Mouse (Mus musculus): ENCODE results near the gene Gorasp1. TPM values are rescaled to one million over a fixed set of nuclear protein-coding genes. Genes with fewer than 3 reads are reported as not detected.

The Gorasp1 gene
- polyA plus RNA-seq, 1 experiment from 2014 or later, result 26.5 TPM

GRCm38 (mm10) chr9:119902410-119903151, 34.8 kb downstream of the Gorasp1 start:
- Histone ChIP-seq H3K27me3 (ENCODE audit: insufficient read depth, poor library complexity, severe bottlenecking) (no peaks in the 10 kb centered on the region), H3K4me1 (no peaks in the 10 kb centered on the region), H3K36me3 (peaks cover 57% of the 10 kb centered on the region), H3K4me3 (no peak overlapping the region), H3K9me3 (no peaks in the 10 kb centered on the region), H3K27ac (no peak overlapping the region)
- 84% methylated on average over 12 of the region's 12 CpGs for WGBS
- no peak for DNase-seq (ENCODE audit: low spot score)

GRCm38 (mm10) chr9:119899446-119899845, 37.9 kb downstream of the Gorasp1 start:
- Histone ChIP-seq H3K4me3 (no peak overlapping the region), H3K9me3 (no peaks in the 10 kb centered on the region), H3K4me1 (peaks cover 15% of the 10 kb centered on the region), H3K36me3 (peaks cover 27% of the 10 kb centered on the region), H3K27me3 (ENCODE audit: insufficient read depth, poor library complexity, severe bottlenecking) (no peaks in the 10 kb centered on the region), H3K27ac (no peak overlapping the region)
- WGBS, result 91% methylated on average over 2 of the region's 2 CpGs
- no peak for DNase-seq (ENCODE audit: low spot score)

DNA sequence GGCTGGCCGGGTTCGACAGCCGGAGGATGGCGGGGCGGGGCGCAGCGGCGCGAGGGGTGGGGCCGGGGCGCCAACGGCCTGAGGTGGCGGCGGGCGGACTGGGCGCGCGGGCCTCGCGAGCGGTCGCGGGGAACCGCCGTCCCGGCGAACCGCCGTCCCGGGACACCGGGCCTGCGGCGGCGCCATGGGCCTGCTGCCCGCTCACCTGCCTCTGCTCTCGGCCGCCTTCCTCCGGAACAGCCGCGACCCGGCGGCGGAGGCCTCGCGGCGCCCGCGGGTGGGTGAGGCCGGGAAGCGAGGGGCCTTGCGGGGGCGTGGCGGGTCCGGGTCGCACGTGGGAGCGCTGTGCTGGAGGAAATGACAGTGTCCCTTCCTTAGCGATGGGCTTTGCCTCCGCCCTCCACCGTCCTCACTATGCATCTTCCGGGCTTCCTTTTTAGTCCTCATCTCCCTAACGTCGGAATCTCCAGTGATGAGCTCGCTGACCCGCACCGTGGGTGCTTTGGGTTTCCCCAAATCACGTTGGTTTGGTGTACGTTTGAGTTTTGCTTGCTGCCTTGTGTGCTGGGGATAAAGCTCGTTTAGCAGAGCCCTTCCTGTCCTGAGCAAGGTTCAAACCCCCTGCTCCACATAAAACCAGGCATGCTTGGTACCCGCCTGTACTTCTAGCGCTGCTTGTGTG, 42.2 kb downstream of the Gorasp1 start:
- Histone ChIP-seq H3K27ac (peak overlapping the region; percentile 94), H3K36me3 (peaks cover 4% of the 10 kb centered on the region; the same call in 1 of the 2 replicates), H3K9me3 (no peaks in the 10 kb centered on the region), H3K27me3 (ENCODE audit: insufficient read depth, poor library complexity, severe bottlenecking) (no peaks in the 10 kb centered on the region), H3K4me1 (peaks cover 15% of the 10 kb centered on the region), H3K4me3 (peak overlapping the region; percentile 100)
- DNase-seq (ENCODE audit: low spot score), result peak; percentile 78
- WGBS, result under 1% methylated on average over 56 of the region's 71 CpGs

DNA sequence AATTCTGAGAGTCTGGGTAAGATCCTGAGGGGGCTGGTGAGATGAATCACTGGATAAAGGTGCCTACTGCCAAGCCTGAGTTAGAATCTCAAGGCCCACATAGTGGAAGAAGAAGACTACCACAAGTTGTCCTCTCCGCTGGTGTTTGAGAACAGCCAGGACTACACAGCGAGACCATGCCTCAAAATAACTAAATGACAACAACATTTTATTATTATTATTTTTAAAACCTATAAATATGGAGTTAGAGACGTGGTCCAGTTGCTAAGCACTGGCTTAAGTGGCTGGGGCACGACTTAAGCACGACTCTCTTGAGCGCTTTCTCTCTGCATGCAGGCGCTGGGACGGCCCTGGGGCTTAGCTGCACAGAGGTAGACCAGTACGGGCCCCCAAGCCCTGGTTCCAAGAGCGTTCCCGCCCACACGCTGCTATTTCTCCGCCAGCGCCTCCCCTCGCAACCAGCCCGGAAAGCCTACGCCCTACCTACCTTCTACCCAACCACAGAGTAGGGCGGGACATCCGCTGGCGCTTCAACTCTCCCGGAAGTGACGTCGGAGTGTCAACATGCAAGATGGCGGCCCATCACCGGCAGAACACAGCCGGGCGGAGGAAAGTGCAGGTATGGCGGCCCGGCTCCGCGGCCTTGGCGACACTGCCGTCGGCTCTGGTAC, 42.9 kb downstream of the Gorasp1 start, which contains the start of gene Wdr48:
Gene Wdr48 (plus strand): TSS at position 540 of the 671 bp plus-strand sequence.
- Histone ChIP-seq H3K4me3 (peak within 1 kb of the TSS; percentile 100), H3K9me3 (no peaks in the 10 kb centered on the region), H3K27ac (peak within 1 kb of the TSS; percentile 94), H3K4me1 (peaks cover 15% of the 10 kb centered on the region), H3K36me3 (no peaks in the 10 kb centered on the region; the same call in 1 of the 2 replicates), H3K27me3 (ENCODE audit: insufficient read depth, poor library complexity, severe bottlenecking) (no peaks in the 10 kb centered on the region)
- WGBS, result 4% methylated on average over 34 of the region's 34 CpGs
- peak; percentile 100 for DNase-seq (ENCODE audit: low spot score)

DNA sequence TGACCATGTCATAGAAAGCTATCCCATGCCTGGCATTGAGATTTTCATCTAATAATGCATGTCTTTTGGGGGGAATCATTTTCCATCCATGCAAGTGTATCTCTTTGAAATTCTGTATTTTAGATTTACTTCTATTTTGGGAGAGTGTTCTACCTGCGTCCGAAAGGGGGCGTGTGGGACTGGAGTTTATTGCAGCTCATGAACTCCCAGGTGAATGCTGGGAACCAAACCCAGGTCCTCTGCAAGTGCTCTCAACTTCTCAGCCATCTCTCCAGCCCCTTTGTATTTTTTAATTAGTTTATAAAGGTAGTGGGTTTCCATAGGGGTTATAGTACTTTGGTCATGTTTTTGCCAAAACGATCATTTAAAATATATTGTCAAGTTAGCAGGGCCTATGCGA, 43.5 kb downstream of the Gorasp1 start:
- Histone ChIP-seq H3K4me3 (peak overlapping the region; percentile 100), H3K27ac (peak overlapping the region; percentile 94; the same call in 1 of the 2 replicates), H3K4me1 (peaks cover 17% of the 10 kb centered on the region), H3K27me3 (ENCODE audit: insufficient read depth, poor library complexity, severe bottlenecking) (no peaks in the 10 kb centered on the region), H3K36me3 (no peaks in the 10 kb centered on the region; the same call in 1 of the 2 replicates), H3K9me3 (no peaks in the 10 kb centered on the region)
- WGBS, result 81% methylated on average over 5 of the region's 5 CpGs
- DNase-seq (ENCODE audit: low spot score), result no peak

GRCm38 (mm10) chr9:119890692-119891091, 46.7 kb downstream of the Gorasp1 start:
- H3K36me3 ChIP-seq, result no peaks in the 10 kb centered on the region
- peaks cover 11% of the 10 kb centered on the region for H3K4me1 ChIP-seq
- WGBS, result 51% methylated on average over 2 of the region's 2 CpGs
- no peaks in the 10 kb centered on the region for H3K9me3 ChIP-seq
- DNase-seq (ENCODE audit: low spot score), result no peak
- no peak overlapping the region for H3K4me3 ChIP-seq
- H3K27ac ChIP-seq, result no peak overlapping the region
- no peaks in the 10 kb centered on the region for H3K27me3 ChIP-seq (ENCODE audit: insufficient read depth, poor library complexity, severe bottlenecking)

DNA sequence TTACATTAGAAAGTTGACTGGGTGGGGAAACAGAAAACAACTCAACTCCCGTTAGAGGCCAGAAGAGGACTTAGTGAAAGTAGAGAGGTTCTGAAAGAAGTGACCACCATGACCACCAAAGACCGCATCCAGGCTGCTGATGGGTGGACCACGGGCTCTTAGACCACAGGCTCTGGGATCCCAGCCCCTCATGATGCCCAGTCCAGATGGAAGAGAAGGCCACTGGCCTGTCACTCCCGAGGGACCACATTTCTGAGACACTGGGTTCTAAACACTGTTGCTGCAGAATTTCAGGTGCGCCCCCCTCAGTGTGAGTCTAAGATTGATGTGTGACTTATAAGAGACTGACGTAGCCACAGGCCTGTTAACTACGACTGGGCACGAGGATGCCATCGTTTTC, 47.9 kb downstream of the Gorasp1 start:
- WGBS, result 80% methylated on average over 9 of the region's 9 CpGs
- Histone ChIP-seq H3K36me3 (no peaks in the 10 kb centered on the region), H3K9me3 (no peaks in the 10 kb centered on the region), H3K27me3 (ENCODE audit: insufficient read depth, poor library complexity, severe bottlenecking) (no peaks in the 10 kb centered on the region), H3K27ac (no peak overlapping the region), H3K4me1 (0 out of 2 replicates have a peak, but pooled peaks cover 4% of the 10 kb centered on the region), H3K4me3 (no peak overlapping the region)
- DNase-seq (ENCODE audit: low spot score), result no peak

GRCm38 (mm10) chr9:119888843-119889246, 48.5 kb downstream of the Gorasp1 start:
- Histone ChIP-seq H3K4me1 (0 out of 2 replicates have a peak, but pooled peaks cover 4% of the 10 kb centered on the region), H3K36me3 (no peaks in the 10 kb centered on the region), H3K9me3 (no peaks in the 10 kb centered on the region), H3K27ac (no peak overlapping the region), H3K4me3 (no peak overlapping the region), H3K27me3 (ENCODE audit: insufficient read depth, poor library complexity, severe bottlenecking) (no peaks in the 10 kb centered on the region)
- DNase-seq (ENCODE audit: low spot score), result no peak
- 50% methylated on average over 2 of the region's 2 CpGs for WGBS

- Histone ChIP-seq H3K27ac (no peak overlapping the region), H3K4me3 (no peak overlapping the region), H3K9me3 (no peaks in the 10 kb centered on the region), H3K36me3 (no peaks in the 10 kb centered on the region), H3K27me3 (ENCODE audit: insufficient read depth, poor library complexity, severe bottlenecking) (no peaks in the 10 kb centered on the region), H3K4me1 (0 out of 2 replicates have a peak, but pooled peaks cover 4% of the 10 kb centered on the region)
- no peak for DNase-seq (ENCODE audit: low spot score)
- 74% methylated on average over 4 of the region's 4 CpGs for WGBS
Measured at GRCm38 (mm10) chr9:119887144-119887901, 50.0 kb downstream of the Gorasp1 start.

Other genes with a start within 250 kb of the Gorasp1 start
- gene Scn10a, start 218.2 kb downstream of the Gorasp1 start, polyA plus RNA-seq (2016; fragmentation: Nextera tagmentation; extraction: Ambion mirVana), result 0.63 and 1.00 TPM in 2 replicates
- gene Scn11a, start 112.1 kb downstream of the Gorasp1 start, polyA plus RNA-seq (2016; fragmentation: Nextera tagmentation; extraction: Ambion mirVana), result 0.05 and 0.06 TPM in 2 replicates
- 49.8 and 53.2 TPM in 2 replicates for gene Wdr48, start 42.7 kb downstream of the Gorasp1 start, polyA plus RNA-seq (2016; fragmentation: Nextera tagmentation; extraction: Ambion mirVana)
- 0.28 and 0.48 TPM in 2 replicates for gene Ttc21a, start within 50 bp of the Gorasp1 start, polyA plus RNA-seq (2016; fragmentation: Nextera tagmentation; extraction: Ambion mirVana)
- gene Csrnp1, start 47.1 kb upstream of the Gorasp1 start, polyA plus RNA-seq (2016; fragmentation: Nextera tagmentation; extraction: Ambion mirVana), result 7.5 and 8.0 TPM in 2 replicates
- gene Xirp1, start 86.0 kb upstream of the Gorasp1 start, polyA plus RNA-seq (2016; fragmentation: Nextera tagmentation; extraction: Ambion mirVana), result 41.1 and 90.1 TPM in 2 replicates
- 1.1 and 4.1 TPM in 2 replicates for gene Cx3cr1, start 132.3 kb upstream of the Gorasp1 start, polyA plus RNA-seq (2016; fragmentation: Nextera tagmentation; extraction: Ambion mirVana)
- gene Ccr8, start 154.5 kb upstream of the Gorasp1 start, polyA plus RNA-seq (2016; fragmentation: Nextera tagmentation; extraction: Ambion mirVana), result not detected in 2 replicates
- 39.8 and 42.1 TPM in 2 replicates for gene Slc25a38, start 172.8 kb upstream of the Gorasp1 start, polyA plus RNA-seq (2016; fragmentation: Nextera tagmentation; extraction: Ambion mirVana)
- gene Rpsa, start 190.1 kb upstream of the Gorasp1 start, polyA plus RNA-seq (2016; fragmentation: Nextera tagmentation; extraction: Ambion mirVana), result 1,047 and 1,189 TPM in 2 replicates
- gene Mobp, start 212.1 kb upstream of the Gorasp1 start, polyA plus RNA-seq (2016; fragmentation: Nextera tagmentation; extraction: Ambion mirVana), result not detected in 2 replicates

Measured in heart, embryonic 10.5 days (tissue).